Mouse (Mus musculus): ENCODE data around the gene Sufu. TPM values are rescaled to one million over a fixed set of nuclear protein-coding genes. Genes with fewer than 3 reads are reported as not detected.
A peak's percentile ranks its signal among the peaks of the same experiment; 100 is the strongest.

Gene Sufu
- polyA plus RNA-seq, 1 experiment from 2014 or later, result 13.1 TPM

GRCm38 (mm10) chr19:46363294-46364009 is 33.2 kb upstream of the Sufu start:
- Histone ChIP-seq H3K4me3 (ENCODE audit: low read depth, low read length) (no peak overlapping the region), H3K27ac (ENCODE audit: low read length) (no peak overlapping the region), H3K4me1 (ENCODE audit: insufficient read depth, low read depth, low read length) (0 out of 2 replicates have a peak, but pooled peaks cover under 1% of the 10 kb centered on the region), H3K9ac (replicated peaks; ENCODE audit: low read depth) (no peak overlapping the region), H3K36me3 (ENCODE audit: insufficient read depth, low read length) (no peaks in the 10 kb centered on the region), H3K4me2 (replicated peaks; ENCODE audit: low read depth, low read length) (no peak overlapping the region), H3K27me3 (replicated peaks; ENCODE audit: insufficient read depth, low read length) (no peaks in the 10 kb centered on the region), H3K9me3 (ENCODE audit: low read length) (no peaks in the 10 kb centered on the region)
- DNase-seq (ENCODE audit: low spot score) (no peak), ATAC-seq (no peak)
- TF ChIP-seq EP300 (IDR thresholded peaks at IDR 0.05), result no peak
- TF ChIP-seq CTCF (IDR thresholded peaks at IDR 0.05), result no peak
- 79% methylated on average over 11 of the region's 11 CpGs for WGBS

- no peak for DNase-seq (ENCODE audit: low spot score)
- 83% methylated on average over 23 of the region's 23 CpGs for WGBS
- H3K9ac ChIP-seq (replicated peaks; ENCODE audit: low read depth), result no peak overlapping the region
- H3K27ac ChIP-seq (ENCODE audit: low read length), result no peak overlapping the region
- no peak for TF ChIP-seq CTCF (IDR thresholded peaks at IDR 0.05)
- no peak for TF ChIP-seq EP300 (IDR thresholded peaks at IDR 0.05)
- ATAC-seq, result no peak
- H3K27me3 ChIP-seq (replicated peaks; ENCODE audit: insufficient read depth, low read length), result no peaks in the 10 kb centered on the region
- no peak overlapping the region for H3K4me3 ChIP-seq (ENCODE audit: low read depth, low read length)
- no peaks in the 10 kb centered on the region for H3K9me3 ChIP-seq (ENCODE audit: low read length)
- no peaks in the 10 kb centered on the region for H3K4me1 ChIP-seq (ENCODE audit: insufficient read depth, low read depth, low read length)
- no peak overlapping the region for H3K4me2 ChIP-seq (replicated peaks; ENCODE audit: low read depth, low read length)
- H3K36me3 ChIP-seq (ENCODE audit: insufficient read depth, low read length), result no peaks in the 10 kb centered on the region
These were observed 28.7 kb upstream of the Sufu start for GRCm38 (mm10) chr19:46367798-46368590.

GRCm38 (mm10) chr19:46369204-46369603 is 27.5 kb upstream of the Sufu start:
- 11% methylated on average over 4 of the region's 4 CpGs for WGBS
- Histone ChIP-seq H3K36me3 (ENCODE audit: insufficient read depth, low read length) (no peaks in the 10 kb centered on the region), H3K4me2 (replicated peaks; ENCODE audit: low read depth, low read length) (no peak overlapping the region), H3K4me1 (ENCODE audit: insufficient read depth, low read depth, low read length) (no peaks in the 10 kb centered on the region), H3K27ac (ENCODE audit: low read length) (no peak overlapping the region), H3K9me3 (ENCODE audit: low read length) (no peaks in the 10 kb centered on the region), H3K4me3 (ENCODE audit: low read depth, low read length) (no peak overlapping the region), H3K27me3 (replicated peaks; ENCODE audit: insufficient read depth, low read length) (no peaks in the 10 kb centered on the region), H3K9ac (replicated peaks; ENCODE audit: low read depth) (no peak overlapping the region)
- peak; percentile 91 for ATAC-seq
- TF ChIP-seq CTCF (IDR thresholded peaks at IDR 0.05) (peak; percentile 80), EP300 (IDR thresholded peaks at IDR 0.05) (no peak)
- DNase-seq (ENCODE audit: low spot score), result peak; percentile 89

GRCm38 (mm10) chr19:46374477-46375088 is 22.1 kb upstream of the Sufu start:
- no peak overlapping the region for H3K4me3 ChIP-seq (ENCODE audit: low read depth, low read length)
- H3K4me2 ChIP-seq (replicated peaks; ENCODE audit: low read depth, low read length), result no peak overlapping the region
- no peak overlapping the region for H3K9ac ChIP-seq (replicated peaks; ENCODE audit: low read depth)
- H3K27me3 ChIP-seq (replicated peaks; ENCODE audit: insufficient read depth, low read length), result no peaks in the 10 kb centered on the region
- peaks cover 16% of the 10 kb centered on the region; the same call in 1 of the 2 replicates for H3K36me3 ChIP-seq (ENCODE audit: insufficient read depth, low read length)
- ATAC-seq, result peak; percentile 58
- no peak overlapping the region for H3K27ac ChIP-seq (ENCODE audit: low read length)
- peak; percentile 21 for DNase-seq (ENCODE audit: low spot score)
- no peaks in the 10 kb centered on the region for H3K9me3 ChIP-seq (ENCODE audit: low read length)
- H3K4me1 ChIP-seq (ENCODE audit: insufficient read depth, low read depth, low read length), result no peaks in the 10 kb centered on the region
- TF ChIP-seq CTCF (IDR thresholded peaks at IDR 0.05), result no peak
- TF ChIP-seq EP300 (IDR thresholded peaks at IDR 0.05), result no peak
- WGBS, result 59% methylated on average over 21 of the region's 21 CpGs

- Histone ChIP-seq H3K36me3 (ENCODE audit: insufficient read depth, low read length) (peaks cover 25% of the 10 kb centered on the region; the same call in 1 of the 2 replicates), H3K4me3 (ENCODE audit: low read depth, low read length) (no peak overlapping the region), H3K9ac (replicated peaks; ENCODE audit: low read depth) (no peak overlapping the region), H3K9me3 (ENCODE audit: low read length) (no peaks in the 10 kb centered on the region), H3K4me1 (ENCODE audit: insufficient read depth, low read depth, low read length) (no peaks in the 10 kb centered on the region), H3K4me2 (replicated peaks; ENCODE audit: low read depth, low read length) (no peak overlapping the region), H3K27ac (ENCODE audit: low read length) (no peak overlapping the region), H3K27me3 (replicated peaks; ENCODE audit: insufficient read depth, low read length) (no peaks in the 10 kb centered on the region)
- no peak for TF ChIP-seq CTCF (IDR thresholded peaks at IDR 0.05)
- TF ChIP-seq EP300 (IDR thresholded peaks at IDR 0.05), result no peak
- ATAC-seq, result peak; percentile 26; the same call in 1 of the 2 replicates
- DNase-seq (ENCODE audit: low spot score), result peak; percentile 31
- 39% methylated on average over 5 of the region's 5 CpGs for WGBS
These were observed 21.2 kb upstream of the Sufu start for GRCm38 (mm10) chr19:46375489-46375888.

GRCm38 (mm10) chr19:46375891-46376290 is 20.8 kb upstream of the Sufu start:
- WGBS, result 26% methylated on average over 4 of the region's 4 CpGs
- H3K9ac ChIP-seq (replicated peaks; ENCODE audit: low read depth), result no peak overlapping the region
- no peaks in the 10 kb centered on the region for H3K27me3 ChIP-seq (replicated peaks; ENCODE audit: insufficient read depth, low read length)
- H3K9me3 ChIP-seq (ENCODE audit: low read length), result no peaks in the 10 kb centered on the region
- ATAC-seq (no peak), DNase-seq (ENCODE audit: low spot score) (no peak)
- H3K4me3 ChIP-seq (ENCODE audit: low read depth, low read length), result no peak overlapping the region
- no peaks in the 10 kb centered on the region for H3K4me1 ChIP-seq (ENCODE audit: insufficient read depth, low read depth, low read length)
- no peak for TF ChIP-seq EP300 (IDR thresholded peaks at IDR 0.05)
- TF ChIP-seq CTCF (IDR thresholded peaks at IDR 0.05), result no peak
- no peak overlapping the region for H3K27ac ChIP-seq (ENCODE audit: low read length)
- H3K4me2 ChIP-seq (replicated peaks; ENCODE audit: low read depth, low read length), result no peak overlapping the region
- H3K36me3 ChIP-seq (ENCODE audit: insufficient read depth, low read length), result peaks cover 29% of the 10 kb centered on the region; the same call in 1 of the 2 replicates
